Comparison of ENCODE assay signal across 8 mouse cellular contexts in the genomic region with DNA sequence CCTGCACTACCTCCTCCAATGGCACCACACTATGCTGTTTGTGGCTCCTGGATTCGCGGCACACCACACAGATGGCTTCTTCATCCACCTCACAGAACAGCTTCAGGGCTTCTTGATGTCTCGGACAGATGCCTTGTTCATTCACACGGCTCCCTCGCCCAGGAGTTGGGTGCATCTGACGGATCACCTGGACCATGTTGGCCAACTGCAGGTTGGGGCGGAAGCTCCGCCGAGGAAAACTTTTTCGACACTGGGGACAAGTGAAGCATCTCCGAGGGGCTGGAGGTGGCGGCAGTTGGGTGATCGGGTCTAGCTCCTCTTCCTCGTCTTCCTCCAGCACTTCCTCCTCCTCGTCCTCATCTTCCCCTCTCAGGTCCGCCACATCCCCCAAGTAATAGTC. TPM values are rescaled to one million over a fixed set of nuclear protein-coding genes. Genes with fewer than 3 reads are reported as not detected.
DNase-seq lines count a peak whose midpoint lies in the region; ATAC-seq and TF ChIP-seq lines count a peak whose summit lies in the region.

No protein-coding gene starts in this region.

- H3K9me3 ChIP-seq in kidney, embryonic 16.5 days (ENCODE audit: low read length) = no peaks in the 10 kb centered on the region
- no peaks in the 10 kb centered on the region for H3K9me3 ChIP-seq in hindbrain, embryonic 11.5 days (ENCODE audit: control insufficient read depth, low read length)
- no peaks in the 10 kb centered on the region for H3K9me3 ChIP-seq in midbrain, embryonic 14.5 days (ENCODE audit: control insufficient read depth, low read length)

- peaks cover 23% of the 10 kb centered on the region for H3K4me1 ChIP-seq in kidney, embryonic 16.5 days (ENCODE audit: insufficient read depth, low read length)
- peaks cover 6% of the 10 kb centered on the region for H3K4me1 ChIP-seq in cortical plate, adult 2 months (ENCODE audit: control insufficient read depth, insufficient read depth, low read length)
- H3K4me1 ChIP-seq in hindbrain, embryonic 11.5 days (replicated peaks; ENCODE audit: control insufficient read depth, insufficient read depth, low read length) = no peaks in the 10 kb centered on the region
- H3K4me1 ChIP-seq in midbrain, embryonic 14.5 days (ENCODE audit: control insufficient read depth, insufficient read depth, low read length) = peaks cover 19% of the 10 kb centered on the region

- peak overlapping the region; percentile 91 for H3K9ac ChIP-seq in kidney, embryonic 16.5 days (replicated peaks; ENCODE audit: low read length)
- H3K9ac ChIP-seq in hindbrain, embryonic 11.5 days (ENCODE audit: low read depth, low read length) = peak overlapping the region; percentile 64; the same call in 1 of the 2 replicates
- H3K9ac ChIP-seq in midbrain, embryonic 14.5 days (replicated peaks; ENCODE audit: low read length) = peak overlapping the region; percentile 81

- H3K4me2 ChIP-seq in kidney, embryonic 16.5 days (replicated peaks; ENCODE audit: low read depth, low read length) = peak overlapping the region; percentile 89
- H3K4me2 ChIP-seq in hindbrain, embryonic 11.5 days (replicated peaks; ENCODE audit: low read depth, low read length) = peak overlapping the region; percentile 52
- peak overlapping the region; percentile 72 for H3K4me2 ChIP-seq in midbrain, embryonic 14.5 days (ENCODE audit: low read length)

- H3K36me3 ChIP-seq in kidney, embryonic 16.5 days (ENCODE audit: insufficient read depth, low read length) = peaks cover 22% of the 10 kb centered on the region
- peaks cover 7% of the 10 kb centered on the region; the same call in 1 of the 2 replicates for H3K36me3 ChIP-seq in hindbrain, embryonic 11.5 days (ENCODE audit: control insufficient read depth, insufficient read depth, low read length)
- peaks cover 36% of the 10 kb centered on the region for H3K36me3 ChIP-seq in midbrain, embryonic 14.5 days (ENCODE audit: control insufficient read depth, insufficient read depth, low read length)

- 68% methylated on average over 16 of the region's 16 CpGs for WGBS in kidney, embryonic 16.5 days
- WGBS in hindbrain, embryonic 11.5 days = 75% methylated on average over 16 of the region's 16 CpGs
- WGBS in midbrain, embryonic 14.5 days = 79% methylated on average over 16 of the region's 16 CpGs

- no peak for TF ChIP-seq CTCF in cortical plate, adult 2 months (IDR thresholded peaks at IDR 0.05; ENCODE audit: extremely low read depth, insufficient read depth, low read length)

- no peak overlapping the region for H3K27ac ChIP-seq in kidney, embryonic 16.5 days (ENCODE audit: low read length)
- H3K27ac ChIP-seq in cortical plate, adult 2 months (ENCODE audit: insufficient read depth, low read length) = no peak overlapping the region
- no peak overlapping the region for H3K27ac ChIP-seq in hindbrain, embryonic 11.5 days (ENCODE audit: low read depth, low read length)
- peak overlapping the region; percentile 95; the same call in 1 of the 2 replicates for H3K27ac ChIP-seq in midbrain, embryonic 14.5 days (replicated peaks; ENCODE audit: low read depth, low read length)

- no peaks in the 10 kb centered on the region for H3K27me3 ChIP-seq in kidney, embryonic 16.5 days (ENCODE audit: insufficient read depth, low read length)
- H3K27me3 ChIP-seq in hindbrain, embryonic 11.5 days (ENCODE audit: control insufficient read depth, insufficient read depth, low read length) = no peaks in the 10 kb centered on the region
- H3K27me3 ChIP-seq in midbrain, embryonic 14.5 days (ENCODE audit: control insufficient read depth, insufficient read depth, low read length) = no peaks in the 10 kb centered on the region

- H3K4me3 ChIP-seq in kidney, embryonic 16.5 days (ENCODE audit: low read length) = peak overlapping the region; percentile 83
- H3K4me3 ChIP-seq in cortical plate, adult 2 months (ENCODE audit: insufficient read depth, low read length) = peak overlapping the region; percentile 82
- H3K4me3 ChIP-seq in hindbrain, embryonic 11.5 days (ENCODE audit: low read depth, low read length) = peak overlapping the region; percentile 81
- H3K4me3 ChIP-seq in midbrain, embryonic 14.5 days (replicated peaks; ENCODE audit: low read depth, low read length) = peak overlapping the region; percentile 74

- TF ChIP-seq POLR2A in cortical plate, adult 2 months (IDR thresholded peaks at IDR 0.05; ENCODE audit: extremely low read depth, insufficient read depth, low read length) = no peak

- DNase-seq in kidney, adult 8-10 months = no peak
- DNase-seq in hindbrain, embryonic 11.5 days (ENCODE audit: low spot score) = no peak
- DNase-seq in midbrain, embryonic 14.5 days = no peak
- no peak for DNase-seq in spleen, postnatal 4 days (ENCODE audit: low spot score in 2 of 2)
- no peak for DNase-seq in ovary, postnatal 10 days (ENCODE audit: low spot score)
- no peak for DNase-seq in gastrocnemius, adult 18-20 months (ENCODE audit: low spot score)

- ATAC-seq in kidney, embryonic 16.5 days (ENCODE audit: low FRiP score, low TSS enrichment) = no peak
- ATAC-seq in hindbrain, embryonic 11.5 days (ENCODE audit: low FRiP score) = no peak
- no peak for ATAC-seq in midbrain, embryonic 14.5 days (ENCODE audit: low FRiP score, low TSS enrichment)

RNA-seq across cellular contexts. Expression of gene Trim41, which starts 1.3 kb away (rescaled TPM):
- 7.1 and 7.2 TPM in 2 replicates for polyA plus RNA-seq in kidney, embryonic 16.5 days (2015; fragmentation: Nextera tagmentation; extraction: Ambion mirVana)
- polyA plus RNA-seq in cortical plate, adult 2 months (2012; rRNA removed) = 43.1 and 46.7 TPM in 2 replicates
- polyA plus RNA-seq in hindbrain, embryonic 11.5 days (2014; fragmentation: Nextera tagmentation; extraction: Ambion mirVana) = 4.2 and 4.5 TPM in 2 replicates
- 6.3 and 8.4 TPM in 2 replicates for polyA plus RNA-seq in midbrain, embryonic 14.5 days (2014; fragmentation: Nextera tagmentation; extraction: Ambion mirVana)
- 10 to 100 TPM; 15.7 to 22.6 TPM for total RNA-seq in gastrocnemius, adult 18-20 months (2021)

RNA-seq across cellular contexts. Expression of gene Trim7, which starts 10.1 kb away (rescaled TPM):
- 4.4 and 4.8 TPM in 2 replicates for polyA plus RNA-seq in kidney, embryonic 16.5 days (2015; fragmentation: Nextera tagmentation; extraction: Ambion mirVana)
- polyA plus RNA-seq in cortical plate, adult 2 months (2012; rRNA removed) = 4.2 and 4.3 TPM in 2 replicates
- 0.56 and 0.77 TPM in 2 replicates for polyA plus RNA-seq in hindbrain, embryonic 11.5 days (2014; fragmentation: Nextera tagmentation; extraction: Ambion mirVana)
- 0.75 and 1.6 TPM in 2 replicates for polyA plus RNA-seq in midbrain, embryonic 14.5 days (2014; fragmentation: Nextera tagmentation; extraction: Ambion mirVana)
- total RNA-seq in gastrocnemius, adult 18-20 months (2021) = 10 to 100 TPM; 34.7 to 41.9 TPM

RNA-seq across cellular contexts. Expression of gene Gm12184, which starts 10.6 kb away (rescaled TPM):
- polyA plus RNA-seq in kidney, embryonic 16.5 days (2015; fragmentation: Nextera tagmentation; extraction: Ambion mirVana) = 0.86 and 1.2 TPM in 2 replicates
- 33.8 and 40.1 TPM in 2 replicates for polyA plus RNA-seq in cortical plate, adult 2 months (2012; rRNA removed)
- 5.8 and 7.4 TPM in 2 replicates for polyA plus RNA-seq in hindbrain, embryonic 11.5 days (2014; fragmentation: Nextera tagmentation; extraction: Ambion mirVana)
- 3.2 and 4.5 TPM in 2 replicates for polyA plus RNA-seq in midbrain, embryonic 14.5 days (2014; fragmentation: Nextera tagmentation; extraction: Ambion mirVana)
- total RNA-seq in gastrocnemius, adult 18-20 months (2021) = 1 to 10 TPM; 1.8 to 2.5 TPM

RNA-seq across cellular contexts. Expression of gene Rack1, which starts 15.7 kb away (rescaled TPM):
- 712 and 779 TPM in 2 replicates for polyA plus RNA-seq in kidney, embryonic 16.5 days (2015; fragmentation: Nextera tagmentation; extraction: Ambion mirVana)
- polyA plus RNA-seq in cortical plate, adult 2 months (2012; rRNA removed) = 447 and 464 TPM in 2 replicates
- polyA plus RNA-seq in hindbrain, embryonic 11.5 days (2014; fragmentation: Nextera tagmentation; extraction: Ambion mirVana) = 654 and 661 TPM in 2 replicates
- polyA plus RNA-seq in midbrain, embryonic 14.5 days (2014; fragmentation: Nextera tagmentation; extraction: Ambion mirVana) = 505 and 506 TPM in 2 replicates
- total RNA-seq in gastrocnemius, adult 18-20 months (2021) = 100 to 1,000 TPM; 383 to 411 TPM

RNA-seq across cellular contexts. Expression of gene Irgm1, which starts 55.6 kb away (rescaled TPM):
- polyA plus RNA-seq in kidney, embryonic 16.5 days (2015; fragmentation: Nextera tagmentation; extraction: Ambion mirVana) = 17.0 and 18.3 TPM in 2 replicates
- 9.5 and 11.4 TPM in 2 replicates for polyA plus RNA-seq in cortical plate, adult 2 months (2012; rRNA removed)
- 1.5 and 2.1 TPM in 2 replicates for polyA plus RNA-seq in hindbrain, embryonic 11.5 days (2014; fragmentation: Nextera tagmentation; extraction: Ambion mirVana)
- 1.4 and 5.0 TPM in 2 replicates for polyA plus RNA-seq in midbrain, embryonic 14.5 days (2014; fragmentation: Nextera tagmentation; extraction: Ambion mirVana)
- total RNA-seq in gastrocnemius, adult 18-20 months (2021) = 10 to 100 TPM; 12.9 to 15.7 TPM
